Mouse (Mus musculus): ENCODE measurements around the gene Lefty1. TPM values are rescaled to one million over a fixed set of nuclear protein-coding genes. Genes with fewer than 3 reads are reported as not detected.

Gene Lefty1
- polyA plus RNA-seq, 1 experiment from 2014 or later = not detected

GRCm38 (mm10) chr1:180943896-180944295, 9.1 kb downstream of the Lefty1 start:
- H3K4me3 ChIP-seq = no peak overlapping the region
- no peak overlapping the region for H3K4me2 ChIP-seq
- H3K36me3 ChIP-seq (ENCODE audit: poor library complexity, severe bottlenecking) = no peaks in the 10 kb centered on the region
- peaks cover 55% of the 10 kb centered on the region for H3K27me3 ChIP-seq
- H3K4me1 ChIP-seq = peaks cover 26% of the 10 kb centered on the region
- no peak for ATAC-seq
- H3K9me3 ChIP-seq (replicated peaks) = no peaks in the 10 kb centered on the region
- H3K9ac ChIP-seq = no peak overlapping the region
- no peak overlapping the region for H3K27ac ChIP-seq
- 84% methylated on average over 1 of the region's 1 CpGs for WGBS

GRCm38 (mm10) chr1:180944553-180944952, 9.7 kb downstream of the Lefty1 start:
- Histone ChIP-seq H3K9ac (no peak overlapping the region), H3K4me3 (no peak overlapping the region), H3K27me3 (peaks cover 55% of the 10 kb centered on the region), H3K36me3 (ENCODE audit: poor library complexity, severe bottlenecking) (no peaks in the 10 kb centered on the region), H3K4me1 (peaks cover 26% of the 10 kb centered on the region), H3K27ac (no peak overlapping the region), H3K9me3 (replicated peaks) (no peaks in the 10 kb centered on the region), H3K4me2 (no peak overlapping the region)
- ATAC-seq = no peak
- WGBS = 77% methylated on average over 4 of the region's 4 CpGs

GRCm38 (mm10) chr1:180945001-180945980, 10.5 kb downstream of the Lefty1 start:
- H3K4me3 ChIP-seq = no peak overlapping the region
- no peaks in the 10 kb centered on the region for H3K9me3 ChIP-seq (replicated peaks)
- peaks cover 49% of the 10 kb centered on the region for H3K27me3 ChIP-seq
- ATAC-seq = peak; percentile 73
- WGBS = 31% methylated on average over 20 of the region's 20 CpGs
- no peaks in the 10 kb centered on the region for H3K36me3 ChIP-seq (ENCODE audit: poor library complexity, severe bottlenecking)
- peaks cover 26% of the 10 kb centered on the region for H3K4me1 ChIP-seq
- H3K27ac ChIP-seq = no peak overlapping the region
- no peak overlapping the region; the same call in 1 of the 2 replicates for H3K9ac ChIP-seq
- peak overlapping the region; percentile 20; the same call in 1 of the 2 replicates for H3K4me2 ChIP-seq

GRCm38 (mm10) chr1:180946448-180946847, 11.6 kb downstream of the Lefty1 start:
- 91% methylated on average over 6 of the region's 6 CpGs for WGBS
- Histone ChIP-seq H3K4me1 (peaks cover 26% of the 10 kb centered on the region), H3K27ac (no peak overlapping the region), H3K9ac (no peak overlapping the region), H3K9me3 (replicated peaks) (no peaks in the 10 kb centered on the region), H3K27me3 (peaks cover 37% of the 10 kb centered on the region), H3K4me2 (no peak overlapping the region), H3K4me3 (no peak overlapping the region), H3K36me3 (ENCODE audit: poor library complexity, severe bottlenecking) (no peaks in the 10 kb centered on the region)
- ATAC-seq = no peak

- no peaks in the 10 kb centered on the region for H3K9me3 ChIP-seq (replicated peaks)
- no peak overlapping the region for H3K27ac ChIP-seq
- WGBS = 82% methylated on average over 6 of the region's 6 CpGs
- H3K4me2 ChIP-seq = no peak overlapping the region
- H3K4me1 ChIP-seq = no peaks in the 10 kb centered on the region
- no peak overlapping the region for H3K4me3 ChIP-seq
- H3K9ac ChIP-seq = no peak overlapping the region
- no peaks in the 10 kb centered on the region for H3K27me3 ChIP-seq
- ATAC-seq = no peak
- no peaks in the 10 kb centered on the region for H3K36me3 ChIP-seq (ENCODE audit: poor library complexity, severe bottlenecking)
These were observed 17.4 kb downstream of the Lefty1 start for GRCm38 (mm10) chr1:180952085-180952746.

- Histone ChIP-seq H3K27ac (no peak overlapping the region), H3K27me3 (no peaks in the 10 kb centered on the region), H3K9me3 (replicated peaks) (no peaks in the 10 kb centered on the region), H3K36me3 (ENCODE audit: poor library complexity, severe bottlenecking) (no peaks in the 10 kb centered on the region), H3K9ac (no peak overlapping the region), H3K4me2 (no peak overlapping the region), H3K4me1 (no peaks in the 10 kb centered on the region), H3K4me3 (no peak overlapping the region)
- no peak for ATAC-seq
- 94% methylated on average over 5 of the region's 5 CpGs for WGBS
These were observed 18.0 kb downstream of the Lefty1 start for GRCm38 (mm10) chr1:180952808-180953207.

GRCm38 (mm10) chr1:180956401-180956800, 21.6 kb downstream of the Lefty1 start:
- Histone ChIP-seq H3K4me3 (no peak overlapping the region), H3K27ac (no peak overlapping the region), H3K9me3 (replicated peaks) (no peaks in the 10 kb centered on the region), H3K9ac (no peak overlapping the region), H3K4me1 (no peaks in the 10 kb centered on the region), H3K27me3 (no peaks in the 10 kb centered on the region), H3K4me2 (no peak overlapping the region), H3K36me3 (ENCODE audit: poor library complexity, severe bottlenecking) (no peaks in the 10 kb centered on the region)
- 90% methylated on average over 8 of the region's 8 CpGs for WGBS
- no peak for ATAC-seq

GRCm38 (mm10) chr1:180956973-180957381, 22.2 kb downstream of the Lefty1 start:
- WGBS = 84% methylated on average over 8 of the region's 8 CpGs
- H3K9me3 ChIP-seq (replicated peaks) = no peaks in the 10 kb centered on the region
- H3K27me3 ChIP-seq = no peaks in the 10 kb centered on the region
- no peak overlapping the region for H3K27ac ChIP-seq
- no peak overlapping the region for H3K4me2 ChIP-seq
- H3K36me3 ChIP-seq (ENCODE audit: poor library complexity, severe bottlenecking) = no peaks in the 10 kb centered on the region
- no peak for ATAC-seq
- H3K4me3 ChIP-seq = no peak overlapping the region
- H3K9ac ChIP-seq = no peak overlapping the region
- H3K4me1 ChIP-seq = no peaks in the 10 kb centered on the region

GRCm38 (mm10) chr1:180957989-180958388, 23.2 kb downstream of the Lefty1 start:
- 82% methylated on average over 3 of the region's 3 CpGs for WGBS
- no peak overlapping the region for H3K27ac ChIP-seq
- H3K4me1 ChIP-seq = no peaks in the 10 kb centered on the region
- H3K4me2 ChIP-seq = no peak overlapping the region
- H3K36me3 ChIP-seq (ENCODE audit: poor library complexity, severe bottlenecking) = no peaks in the 10 kb centered on the region
- H3K9me3 ChIP-seq (replicated peaks) = no peaks in the 10 kb centered on the region
- no peaks in the 10 kb centered on the region for H3K27me3 ChIP-seq
- H3K4me3 ChIP-seq = no peak overlapping the region
- no peak for ATAC-seq
- H3K9ac ChIP-seq = no peak overlapping the region

GRCm38 (mm10) chr1:180958797-180959196, 24.0 kb downstream of the Lefty1 start:
- no peak overlapping the region for H3K4me2 ChIP-seq
- no peaks in the 10 kb centered on the region for H3K27me3 ChIP-seq
- H3K27ac ChIP-seq = no peak overlapping the region
- no peaks in the 10 kb centered on the region for H3K4me1 ChIP-seq
- no peak for ATAC-seq
- WGBS = 53% methylated on average over 3 of the region's 3 CpGs
- no peak overlapping the region for H3K4me3 ChIP-seq
- no peaks in the 10 kb centered on the region for H3K9me3 ChIP-seq (replicated peaks)
- no peak overlapping the region for H3K9ac ChIP-seq
- no peaks in the 10 kb centered on the region for H3K36me3 ChIP-seq (ENCODE audit: poor library complexity, severe bottlenecking)

- ATAC-seq = no peak
- Histone ChIP-seq H3K4me3 (no peak overlapping the region), H3K27me3 (no peaks in the 10 kb centered on the region), H3K9ac (no peak overlapping the region), H3K36me3 (ENCODE audit: poor library complexity, severe bottlenecking) (no peaks in the 10 kb centered on the region), H3K4me2 (no peak overlapping the region), H3K27ac (no peak overlapping the region), H3K4me1 (no peaks in the 10 kb centered on the region), H3K9me3 (replicated peaks) (no peaks in the 10 kb centered on the region)
- 95% methylated on average over 3 of the region's 3 CpGs for WGBS
These were observed 31.0 kb downstream of the Lefty1 start for GRCm38 (mm10) chr1:180965786-180966185.

GRCm38 (mm10) chr1:180966542-180966941, 31.7 kb downstream of the Lefty1 start:
- no peak overlapping the region for H3K9ac ChIP-seq
- no peaks in the 10 kb centered on the region for H3K4me1 ChIP-seq
- WGBS = 81% methylated on average over 3 of the region's 3 CpGs
- no peak overlapping the region for H3K4me2 ChIP-seq
- no peaks in the 10 kb centered on the region for H3K27me3 ChIP-seq
- no peaks in the 10 kb centered on the region for H3K36me3 ChIP-seq (ENCODE audit: poor library complexity, severe bottlenecking)
- H3K27ac ChIP-seq = no peak overlapping the region
- no peaks in the 10 kb centered on the region for H3K9me3 ChIP-seq (replicated peaks)
- no peak for ATAC-seq
- no peak overlapping the region for H3K4me3 ChIP-seq
